Mouse (Mus musculus) thymus, postnatal 0 days (tissue): ENCODE measurements around the gene Gnai3. TPM values are rescaled to one million over a fixed set of nuclear protein-coding genes. Genes with fewer than 3 reads are reported as not detected.

Source experiments
- DNase-seq: peaks from one replicate; pipeline ENCODE4 v3.0.0-alpha.2; 2015; ENCODE audit warnings: low spot score
- polyA plus RNA-seq: library from polyadenylated mRNA; unstranded; fragments of >200 nt; fragmentation: Nextera tagmentation; extraction: Ambion mirVana; gene quantifications from 2 replicates; pipeline ENCODE4 v1.2.1, GENCODE M21; 2015

Gnai3 gene
- polyA plus RNA-seq, 1 experiment from 2014 or later = 168 TPM

GRCm38 (mm10) chr3:108112666-108113065 is 33.3 kb downstream of the Gnai3 start:
- peak; percentile 22 for DNase-seq

- DNase-seq = no peak
Measured at GRCm38 (mm10) chr3:108112246-108112645, 33.7 kb downstream of the Gnai3 start.

GRCm38 (mm10) chr3:108111320-108111719 is 34.6 kb downstream of the Gnai3 start:
- DNase-seq = no peak

GRCm38 (mm10) chr3:108105281-108105680 is 40.7 kb downstream of the Gnai3 start:
- DNase-seq = no peak

GRCm38 (mm10) chr3:108102075-108102474 is 43.9 kb downstream of the Gnai3 start:
- no peak for DNase-seq

GRCm38 (mm10) chr3:108101594-108101993 is 44.4 kb downstream of the Gnai3 start:
- DNase-seq = no peak

GRCm38 (mm10) chr3:108098316-108098715 is 47.6 kb downstream of the Gnai3 start:
- DNase-seq = no peak

- no peak for DNase-seq
Measured at GRCm38 (mm10) chr3:108097656-108098055, 48.3 kb downstream of the Gnai3 start.

- DNase-seq = no peak
Measured at GRCm38 (mm10) chr3:108096726-108097125, 49.2 kb downstream of the Gnai3 start.

GRCm38 (mm10) chr3:108096226-108096625 is 49.7 kb downstream of the Gnai3 start:
- DNase-seq = no peak

- DNase-seq = no peak
Measured at GRCm38 (mm10) chr3:108094976-108095760, 50.8 kb downstream of the Gnai3 start.

- DNase-seq = no peak
Measured at GRCm38 (mm10) chr3:108094146-108094545, 51.8 kb downstream of the Gnai3 start.

- DNase-seq = no peak
Measured at GRCm38 (mm10) chr3:108093306-108093705, 52.6 kb downstream of the Gnai3 start.

GRCm38 (mm10) chr3:108092536-108093115 is 53.3 kb downstream of the Gnai3 start, which contains the start of gene Gnat2:
Gnat2 (plus strand) TSS chr3:108092789.
- no peak for DNase-seq

- no peak for DNase-seq
Measured at GRCm38 (mm10) chr3:108092030-108092429, 53.9 kb downstream of the Gnai3 start.

GRCm38 (mm10) chr3:108090561-108090960 is 55.4 kb downstream of the Gnai3 start:
- DNase-seq = no peak

- DNase-seq = no peak
Measured at GRCm38 (mm10) chr3:108089916-108090315, 56.0 kb downstream of the Gnai3 start.

- DNase-seq = no peak
Measured at GRCm38 (mm10) chr3:108088842-108089380, 57.0 kb downstream of the Gnai3 start.

- no peak for DNase-seq
Measured at GRCm38 (mm10) chr3:108087329-108087728, 58.6 kb downstream of the Gnai3 start.

GRCm38 (mm10) chr3:108086470-108086979 is 59.4 kb downstream of the Gnai3 start, which contains the start of gene Ampd2:
Ampd2 (minus strand) TSS chr3:108086651.
- DNase-seq = peak; percentile 51

GRCm38 (mm10) chr3:108085721-108086469 is 60.1 kb downstream of the Gnai3 start:
- peak; percentile 24 for DNase-seq
